ENCODE assay signal across 23 mouse cellular contexts in the genomic region with DNA sequence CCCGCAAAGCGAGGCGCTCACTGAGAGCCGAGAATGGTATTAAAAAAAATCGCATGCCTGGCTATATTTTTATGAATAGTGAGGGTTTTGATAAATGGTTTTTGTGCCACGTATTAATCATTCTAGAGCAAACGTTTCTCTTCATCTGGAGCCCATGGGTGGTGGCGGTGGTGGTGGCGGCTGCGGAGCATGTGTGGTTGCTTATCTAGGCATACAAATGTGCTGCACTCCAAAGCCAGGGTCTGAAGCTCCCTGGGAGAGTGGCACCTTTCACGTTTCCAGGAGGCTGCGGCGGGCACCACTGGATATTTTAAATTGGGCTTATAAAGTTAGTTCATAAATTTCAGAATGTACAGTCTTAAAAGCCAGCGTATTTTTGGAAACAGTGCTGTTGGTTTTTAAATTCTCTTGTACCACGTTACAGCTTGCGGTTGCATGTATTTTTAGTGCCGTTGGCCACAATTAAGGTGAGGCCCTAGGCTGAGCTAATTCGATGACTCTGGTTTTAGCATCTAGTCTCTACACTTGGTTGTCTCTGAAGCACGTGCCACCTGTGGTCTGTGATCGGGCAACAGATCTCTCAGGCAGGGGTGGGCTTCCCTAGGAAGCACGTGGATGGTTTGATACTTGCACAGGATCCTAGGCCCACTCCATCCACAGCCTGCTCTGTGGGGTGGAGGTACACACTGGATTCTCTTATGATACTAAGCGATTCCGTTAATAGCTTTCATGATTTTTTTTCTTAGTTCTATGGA.
DNase-seq lines count a peak whose midpoint lies in the region; ATAC-seq and TF ChIP-seq lines count a peak whose summit lies in the region.
"Had no signal": no experiment of that assay in that cellular context is flagged by ENCODE, and none has a peak within 500 bp of the region (broad histone marks: within the 10 kb centered on the region; RNA-seq: fewer than 3 reads in every experiment).

No protein-coding gene starts in this region.

- no peak for TF ChIP-seq CTCF in olfactory bulb, adult 2 months (IDR thresholded peaks at IDR 0.05; ENCODE audit: insufficient read depth, low read depth, low read length)

- H3K36me3 ChIP-seq in liver, embryonic 12.5 days = peaks cover 53% of the 10 kb centered on the region
- H3K36me3 ChIP-seq in forebrain, embryonic 11.5 days (ENCODE audit: control insufficient read depth, insufficient read depth, low read length) = no peaks in the 10 kb centered on the region
- H3K36me3 ChIP-seq: embryonic facial prominence, embryonic 12.5 days; forebrain, embryonic 12.5 days; heart, embryonic 15.5 days; midbrain, embryonic 12.5 days; neural tube, embryonic 13.5 days; stomach, embryonic 15.5 days had no signal

- peak overlapping the region; percentile 40 for H3K4me2 ChIP-seq in liver, embryonic 12.5 days
- no peak overlapping the region for H3K4me2 ChIP-seq in forebrain, embryonic 11.5 days (ENCODE audit: low read depth, low read length, severe bottlenecking)
- H3K4me2 ChIP-seq: embryonic facial prominence, embryonic 12.5 days; forebrain, embryonic 12.5 days; heart, embryonic 15.5 days; lung, embryonic 14.5 days; midbrain, embryonic 12.5 days; neural tube, embryonic 13.5 days; stomach, embryonic 15.5 days had no signal

- 53% methylated on average over 23 of the region's 23 CpGs for WGBS in liver, embryonic 12.5 days (ENCODE audit: insufficient replicate concordance)
- WGBS in olfactory bulb, adult 2 months = 47% methylated on average over 23 of the region's 23 CpGs
- 92% methylated on average over 23 of the region's 23 CpGs for WGBS in forebrain, embryonic 11.5 days

- peak; percentile 79 for ATAC-seq in liver, embryonic 12.5 days
- no peak for ATAC-seq in forebrain, embryonic 11.5 days (replicated peaks; ENCODE audit: low FRiP score)
- ATAC-seq: inflammation-experienced regulatory T-cells, adult 6 months had no signal

- TF ChIP-seq POLR2A in olfactory bulb, adult 2 months (IDR thresholded peaks at IDR 0.05; ENCODE audit: insufficient read depth, low read depth, low read length) = no peak

- no peaks in the 10 kb centered on the region for H3K27me3 ChIP-seq in liver, embryonic 12.5 days (replicated peaks)
- no peaks in the 10 kb centered on the region for H3K27me3 ChIP-seq in forebrain, embryonic 11.5 days (ENCODE audit: control insufficient read depth, insufficient read depth, low read length)
- H3K27me3 ChIP-seq: embryonic facial prominence, embryonic 12.5 days; forebrain, embryonic 12.5 days; heart, embryonic 15.5 days; midbrain, embryonic 12.5 days; neural tube, embryonic 13.5 days; stomach, embryonic 15.5 days had no signal

- H3K4me1 ChIP-seq in liver, embryonic 12.5 days = peaks cover 38% of the 10 kb centered on the region
- H3K4me1 ChIP-seq in olfactory bulb, adult 2 months (ENCODE audit: control insufficient read depth, insufficient read depth, low read length) = peaks cover 51% of the 10 kb centered on the region
- H3K4me1 ChIP-seq in forebrain, embryonic 11.5 days (replicated peaks; ENCODE audit: control insufficient read depth, insufficient read depth, low read length) = no peaks in the 10 kb centered on the region
- H3K4me1 ChIP-seq: embryonic facial prominence, embryonic 12.5 days; forebrain, embryonic 12.5 days; heart, embryonic 15.5 days; midbrain, embryonic 12.5 days; neural tube, embryonic 13.5 days; stomach, embryonic 15.5 days had no signal

- peak overlapping the region; percentile 51; the same call in 1 of the 2 replicates for H3K9ac ChIP-seq in liver, embryonic 12.5 days
- H3K9ac ChIP-seq in forebrain, embryonic 11.5 days (ENCODE audit: low read length) = no peak overlapping the region
- H3K9ac ChIP-seq: embryonic facial prominence, embryonic 12.5 days; forebrain, embryonic 12.5 days; heart, embryonic 15.5 days; lung, embryonic 14.5 days; midbrain, embryonic 12.5 days; neural tube, embryonic 13.5 days; stomach, embryonic 15.5 days had no signal

- H3K9me3 ChIP-seq in liver, embryonic 12.5 days (replicated peaks) = no peaks in the 10 kb centered on the region
- no peaks in the 10 kb centered on the region for H3K9me3 ChIP-seq in forebrain, embryonic 11.5 days (ENCODE audit: control insufficient read depth, low read length)
- H3K9me3 ChIP-seq: embryonic facial prominence, embryonic 12.5 days; forebrain, embryonic 12.5 days; heart, embryonic 15.5 days; hindbrain, embryonic 10.5 days; midbrain, embryonic 12.5 days; neural tube, embryonic 13.5 days; stomach, embryonic 15.5 days had no signal

- H3K4me3 ChIP-seq in liver, embryonic 12.5 days = no peak overlapping the region
- H3K4me3 ChIP-seq in olfactory bulb, adult 2 months (ENCODE audit: insufficient read depth, low read depth, low read length) = no peak overlapping the region
- no peak overlapping the region for H3K4me3 ChIP-seq in forebrain, embryonic 11.5 days (ENCODE audit: low read depth, low read length)
- H3K4me3 ChIP-seq: embryonic facial prominence, embryonic 12.5 days; forebrain, embryonic 12.5 days; heart, embryonic 15.5 days; hindbrain, embryonic 10.5 days; midbrain, embryonic 12.5 days; neural tube, embryonic 13.5 days; stomach, embryonic 15.5 days had no signal

- peak overlapping the region; percentile 69 for H3K27ac ChIP-seq in liver, embryonic 12.5 days
- peak overlapping the region; percentile 67 for H3K27ac ChIP-seq in olfactory bulb, adult 2 months (ENCODE audit: insufficient read depth, low read depth, low read length)
- no peak overlapping the region for H3K27ac ChIP-seq in forebrain, embryonic 11.5 days (ENCODE audit: low read depth, low read length)
- H3K27ac ChIP-seq: embryonic facial prominence, embryonic 12.5 days; forebrain, embryonic 12.5 days; heart, embryonic 15.5 days; hindbrain, embryonic 10.5 days; midbrain, embryonic 12.5 days; neural tube, embryonic 13.5 days; stomach, embryonic 15.5 days had no signal

- peak; percentile 31 for DNase-seq in layer of hippocampus, adult 9-11 months
- no peak for DNase-seq in layer of hippocampus, postnatal 10 days (ENCODE audit: low spot score in 2 of 2)
- DNase-seq in c-Kit-positive CD71-positive TER-119-negative erythroid progenitor cells, embryonic 14.5 days (ENCODE audit: low read depth) = peak; percentile 60
- no peak for DNase-seq in forebrain, embryonic 11.5 days (ENCODE audit: low spot score)
- no peak for DNase-seq in thymus, postnatal 0 days (ENCODE audit: low spot score)
- no peak for DNase-seq in ovary, postnatal 14 days (ENCODE audit: low spot score)
- DNase-seq: cerebellum, adult 11 months; kidney, adult 8-10 months; kidney, postnatal 36 days; left cerebral cortex, postnatal 4 days; lung, embryonic 14.5 days; lung, postnatal 4 days; right cerebral cortex, postnatal 4 days had no signal

Comparison
In these comparisons a context has a peak if more than half of its experiments do, and no peak if none do; other contexts are left out.
1. DNase-seq: peak in layer of hippocampus, adult 9-11 months (single experiment) and c-Kit-positive CD71-positive TER-119-negative erythroid progenitor cells, embryonic 14.5 days (single experiment); none in layer of hippocampus, postnatal 10 days (0 of 2), forebrain, embryonic 11.5 days (single experiment), thymus, postnatal 0 days (single experiment) and ovary, postnatal 14 days (single experiment).